Mouse (Mus musculus): ENCODE results near the gene Cers6. TPM values are rescaled to one million over a fixed set of nuclear protein-coding genes. Genes with fewer than 3 reads are reported as not detected.

The Cers6 gene
- polyA plus RNA-seq, 1 experiment from 2014 or later = 36.7 TPM

- no peak for ATAC-seq
- 95% methylated on average over 2 of the region's 2 CpGs for WGBS
- Histone ChIP-seq H3K27me3 (no peaks in the 10 kb centered on the region), H3K36me3 (ENCODE audit: poor library complexity, severe bottlenecking) (no peaks in the 10 kb centered on the region), H3K27ac (no peak overlapping the region), H3K9me3 (replicated peaks) (no peaks in the 10 kb centered on the region), H3K4me1 (no peaks in the 10 kb centered on the region), H3K9ac (no peak overlapping the region), H3K4me3 (no peak overlapping the region), H3K4me2 (no peak overlapping the region)
Observed at GRCm38 (mm10) chr2:69097526-69097925, 236.3 kb downstream of the Cers6 start.

- 85% methylated on average over 3 of the region's 3 CpGs for WGBS
- ATAC-seq = no peak
- H3K27me3 ChIP-seq = no peaks in the 10 kb centered on the region
Observed at GRCm38 (mm10) chr2:69098701-69099100, 237.5 kb downstream of the Cers6 start.

GRCm38 (mm10) chr2:69099147-69099546, 237.9 kb downstream of the Cers6 start:
- Histone ChIP-seq H3K4me1 (no peaks in the 10 kb centered on the region), H3K27me3 (no peaks in the 10 kb centered on the region), H3K9me3 (replicated peaks) (no peaks in the 10 kb centered on the region), H3K27ac (no peak overlapping the region), H3K36me3 (ENCODE audit: poor library complexity, severe bottlenecking) (no peaks in the 10 kb centered on the region), H3K4me2 (no peak overlapping the region), H3K9ac (no peak overlapping the region), H3K4me3 (no peak overlapping the region)
- WGBS = 95% methylated on average over 7 of the region's 7 CpGs
- no peak for ATAC-seq

More at GRCm38 (mm10) chr2:69098701-69099100, 237.5 kb downstream of the Cers6 start:
- no peaks in the 10 kb centered on the region for H3K36me3 ChIP-seq (ENCODE audit: poor library complexity, severe bottlenecking)
- H3K4me1 ChIP-seq = no peaks in the 10 kb centered on the region
- no peaks in the 10 kb centered on the region for H3K9me3 ChIP-seq (replicated peaks)
- H3K9ac ChIP-seq = no peak overlapping the region
- H3K4me2 ChIP-seq = no peak overlapping the region
- no peak overlapping the region for H3K4me3 ChIP-seq
- no peak overlapping the region for H3K27ac ChIP-seq

GRCm38 (mm10) chr2:69100706-69101105, 239.5 kb downstream of the Cers6 start:
- H3K4me1 ChIP-seq = no peaks in the 10 kb centered on the region
- H3K4me2 ChIP-seq = no peak overlapping the region
- no peak overlapping the region for H3K9ac ChIP-seq
- H3K27me3 ChIP-seq = no peaks in the 10 kb centered on the region
- WGBS = 30% methylated on average over 3 of the region's 3 CpGs
- no peak overlapping the region for H3K4me3 ChIP-seq
- no peak overlapping the region for H3K27ac ChIP-seq
- no peaks in the 10 kb centered on the region for H3K36me3 ChIP-seq (ENCODE audit: poor library complexity, severe bottlenecking)
- H3K9me3 ChIP-seq (replicated peaks) = no peaks in the 10 kb centered on the region
- ATAC-seq = peak; percentile 58; the same call in 1 of the 2 replicates

GRCm38 (mm10) chr2:69103526-69103925, 242.3 kb downstream of the Cers6 start:
- Histone ChIP-seq H3K4me2 (no peak overlapping the region), H3K27me3 (no peaks in the 10 kb centered on the region), H3K9me3 (replicated peaks) (no peaks in the 10 kb centered on the region), H3K4me1 (no peaks in the 10 kb centered on the region), H3K4me3 (no peak overlapping the region), H3K36me3 (ENCODE audit: poor library complexity, severe bottlenecking) (no peaks in the 10 kb centered on the region), H3K27ac (no peak overlapping the region), H3K9ac (no peak overlapping the region)
- ATAC-seq = no peak
- 73% methylated on average over 3 of the region's 3 CpGs for WGBS

GRCm38 (mm10) chr2:69104511-69105145, 243.4 kb downstream of the Cers6 start:
- H3K4me1 ChIP-seq = peaks cover 5% of the 10 kb centered on the region; the same call in 1 of the 2 replicates
- ATAC-seq = no peak

GRCm38 (mm10) chr2:69109246-69109645, 248.0 kb downstream of the Cers6 start:
- Histone ChIP-seq H3K36me3 (ENCODE audit: poor library complexity, severe bottlenecking) (peaks cover 4% of the 10 kb centered on the region), H3K9me3 (replicated peaks) (no peaks in the 10 kb centered on the region), H3K27ac (no peak overlapping the region), H3K4me3 (no peak overlapping the region), H3K4me2 (no peak overlapping the region), H3K27me3 (no peaks in the 10 kb centered on the region), H3K4me1 (peaks cover 9% of the 10 kb centered on the region; the same call in 1 of the 2 replicates), H3K9ac (no peak overlapping the region)
- 79% methylated on average over 5 of the region's 5 CpGs for WGBS
- no peak for ATAC-seq

More at GRCm38 (mm10) chr2:69104511-69105145, 243.4 kb downstream of the Cers6 start:
- Histone ChIP-seq H3K4me3 (no peak overlapping the region), H3K27me3 (no peaks in the 10 kb centered on the region), H3K36me3 (ENCODE audit: poor library complexity, severe bottlenecking) (no peaks in the 10 kb centered on the region), H3K4me2 (no peak overlapping the region), H3K9ac (no peak overlapping the region), H3K27ac (no peak overlapping the region), H3K9me3 (replicated peaks) (no peaks in the 10 kb centered on the region)
- WGBS = 52% methylated on average over 10 of the region's 10 CpGs

- Histone ChIP-seq H3K27ac (no peak overlapping the region), H3K4me2 (no peak overlapping the region), H3K36me3 (ENCODE audit: poor library complexity, severe bottlenecking) (peaks cover 4% of the 10 kb centered on the region), H3K9me3 (replicated peaks) (no peaks in the 10 kb centered on the region), H3K4me3 (no peak overlapping the region), H3K27me3 (no peaks in the 10 kb centered on the region), H3K9ac (no peak overlapping the region), H3K4me1 (peaks cover 9% of the 10 kb centered on the region; the same call in 1 of the 2 replicates)
- 57% methylated on average over 7 of the region's 7 CpGs for WGBS
- ATAC-seq = peak; percentile 43; the same call in 1 of the 2 replicates
Observed at GRCm38 (mm10) chr2:69109710-69110109, 248.5 kb downstream of the Cers6 start.

- no peak overlapping the region for H3K9ac ChIP-seq
- H3K27me3 ChIP-seq = no peaks in the 10 kb centered on the region
- ATAC-seq = no peak
- no peak overlapping the region for H3K27ac ChIP-seq
- no peak overlapping the region for H3K4me3 ChIP-seq
- H3K9me3 ChIP-seq (replicated peaks) = no peaks in the 10 kb centered on the region; the same call in 1 of the 2 replicates
- peaks cover 9% of the 10 kb centered on the region; the same call in 1 of the 2 replicates for H3K4me1 ChIP-seq
- H3K4me2 ChIP-seq = no peak overlapping the region
- peaks cover 11% of the 10 kb centered on the region for H3K36me3 ChIP-seq (ENCODE audit: poor library complexity, severe bottlenecking)
- WGBS = 92% methylated on average over 5 of the region's 5 CpGs
Observed at GRCm38 (mm10) chr2:69112609-69113008, 251.4 kb downstream of the Cers6 start.

- ATAC-seq = peak; percentile 58; the same call in 1 of the 2 replicates
- Histone ChIP-seq H3K27me3 (no peaks in the 10 kb centered on the region), H3K4me2 (no peak overlapping the region), H3K9me3 (replicated peaks) (no peaks in the 10 kb centered on the region; the same call in 1 of the 2 replicates), H3K27ac (no peak overlapping the region), H3K4me1 (peaks cover 9% of the 10 kb centered on the region; the same call in 1 of the 2 replicates), H3K4me3 (no peak overlapping the region), H3K9ac (no peak overlapping the region), H3K36me3 (ENCODE audit: poor library complexity, severe bottlenecking) (peaks cover 11% of the 10 kb centered on the region)
- WGBS = 65% methylated on average over 10 of the region's 10 CpGs
Observed at GRCm38 (mm10) chr2:69113829-69114547, 252.7 kb downstream of the Cers6 start.

GRCm38 (mm10) chr2:69115921-69116320, 254.7 kb downstream of the Cers6 start:
- no peak overlapping the region for H3K27ac ChIP-seq
- ATAC-seq = peak; percentile 36; the same call in 1 of the 2 replicates
- no peak overlapping the region for H3K9ac ChIP-seq
- no peak overlapping the region for H3K4me3 ChIP-seq
- peaks cover 2% of the 10 kb centered on the region; the same call in 1 of the 2 replicates for H3K4me1 ChIP-seq
- H3K4me2 ChIP-seq = no peak overlapping the region
- no peaks in the 10 kb centered on the region for H3K27me3 ChIP-seq
- no peaks in the 10 kb centered on the region; the same call in 1 of the 2 replicates for H3K9me3 ChIP-seq (replicated peaks)
- WGBS = 89% methylated on average over 3 of the region's 3 CpGs
- H3K36me3 ChIP-seq (ENCODE audit: poor library complexity, severe bottlenecking) = peaks cover 11% of the 10 kb centered on the region

GRCm38 (mm10) chr2:69116767-69117166, 255.5 kb downstream of the Cers6 start:
- Histone ChIP-seq H3K4me2 (no peak overlapping the region), H3K9me3 (replicated peaks) (no peaks in the 10 kb centered on the region; the same call in 1 of the 2 replicates), H3K4me3 (no peak overlapping the region), H3K4me1 (peaks cover 2% of the 10 kb centered on the region; the same call in 1 of the 2 replicates), H3K27me3 (no peaks in the 10 kb centered on the region), H3K9ac (no peak overlapping the region), H3K36me3 (ENCODE audit: poor library complexity, severe bottlenecking) (peaks cover 7% of the 10 kb centered on the region; the same call in 1 of the 2 replicates), H3K27ac (no peak overlapping the region)
- peak; percentile 66; the same call in 1 of the 2 replicates for ATAC-seq
- 75% methylated on average over 4 of the region's 4 CpGs for whole genome bisulfite sequencing
